In the genomic region with DNA sequence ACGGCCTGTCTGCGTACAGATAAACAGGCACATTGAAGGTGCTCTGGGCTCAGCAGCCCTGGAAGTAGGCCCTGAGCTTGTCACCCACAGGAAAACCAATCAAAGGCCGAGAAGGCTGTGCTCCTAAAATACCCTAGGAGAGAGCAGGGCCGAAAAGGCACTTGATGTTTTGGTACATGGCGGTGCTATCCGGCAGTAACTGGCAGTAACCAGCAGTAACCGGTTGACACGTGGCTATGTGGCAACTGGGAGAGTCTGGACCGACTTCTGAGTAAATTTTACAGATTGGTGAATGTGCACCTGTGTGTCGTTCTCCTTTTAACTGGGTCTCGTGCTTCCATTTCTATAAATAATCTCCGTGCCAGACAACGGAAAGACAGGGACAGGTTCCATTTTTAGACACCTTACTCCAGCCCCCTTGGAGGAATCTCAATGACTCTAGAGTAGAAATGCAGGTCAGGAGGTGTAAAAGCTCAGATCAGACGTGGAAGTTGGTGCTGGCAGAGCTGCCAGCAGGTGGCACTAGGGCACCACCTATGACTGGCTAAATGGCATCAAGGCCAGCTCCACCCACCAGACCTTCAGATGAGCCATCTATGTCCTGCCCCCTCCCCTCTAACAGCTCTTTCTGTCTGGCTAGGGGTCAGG, we compare ENCODE assay signal across 8 mouse cellular contexts.
A peak's percentile ranks its signal among the peaks of the same experiment; 100 is the strongest.
DNase-seq lines count a peak whose midpoint lies in the region; ATAC-seq lines count a peak whose summit lies in the region.

No protein-coding gene starts in this region.

- no peak overlapping the region for H3K27ac ChIP-seq in intestine, embryonic 14.5 days (ENCODE audit: low read depth)

- H3K9ac ChIP-seq in intestine, embryonic 14.5 days (ENCODE audit: low read length): no peak overlapping the region

- peak; percentile 58 for ATAC-seq in CD4-positive, CD25-positive, alpha-beta regulatory T cell, adult 4 months
- peak; percentile 27; the same call in 1 of the 2 replicates for ATAC-seq in intestine, embryonic 14.5 days (replicated peaks; ENCODE audit: low FRiP score, low TSS enrichment, low read depth)
- peak; percentile 40; the same call in 1 of the 2 replicates for ATAC-seq in neutrophil, adult 5-6 weeks (ENCODE audit: extremely low read depth, insufficient number of reproducible peaks, low FRiP score, poor library complexity, severe bottlenecking)

- no peaks in the 10 kb centered on the region for H3K36me3 ChIP-seq in intestine, embryonic 14.5 days (ENCODE audit: control insufficient read depth, insufficient read depth, low read length)

- DNase-seq in ZHBTc4 (ENCODE audit: low read depth, low spot score): peak; percentile 94
- DNase-seq in cerebellum, postnatal 4 days (ENCODE audit: low spot score in 2 of 2): peak; percentile 58 to 76
- peak; percentile 53 for DNase-seq in gastrocnemius, postnatal 14 days
- DNase-seq in intestine, embryonic 14.5 days (ENCODE audit: low spot score): peak; percentile 76
- peak; percentile 44 to 66 for DNase-seq in lung, adult 18-20 months
- DNase-seq in urinary bladder, postnatal 36 days (ENCODE audit: low spot score in 2 of 2): peak; percentile 52 to 55

- H3K27me3 ChIP-seq in intestine, embryonic 14.5 days (replicated peaks; ENCODE audit: control insufficient read depth, insufficient read depth, low read length): no peaks in the 10 kb centered on the region

- no peaks in the 10 kb centered on the region for H3K4me1 ChIP-seq in intestine, embryonic 14.5 days (replicated peaks; ENCODE audit: control insufficient read depth, insufficient read depth, low read length)

- H3K4me2 ChIP-seq in intestine, embryonic 14.5 days (ENCODE audit: low read length): no peak overlapping the region

- intact Hi-C loops in gastrocnemius, postnatal 14 days (cut with DNase I; ENCODE audit: low total_unique reads): loop anchor here (2.0 kb wide), 1 partner anchor 242 kb away; no protein-coding TSS in a partner anchor

- no peak overlapping the region for H3K4me3 ChIP-seq in intestine, embryonic 14.5 days (ENCODE audit: low read depth, low read length)

- no peaks in the 10 kb centered on the region for H3K9me3 ChIP-seq in intestine, embryonic 14.5 days (ENCODE audit: control insufficient read depth, low read length)

- WGBS in intestine, embryonic 14.5 days: 58% methylated on average over 14 of the region's 14 CpGs
